Mouse (Mus musculus): ENCODE results near the gene Cdpf1. TPM values are rescaled to one million over a fixed set of nuclear protein-coding genes. Genes with fewer than 3 reads are reported as not detected.

Cdpf1 gene
- polyA plus RNA-seq, 1 experiment from 2014 or later, result 48.6 TPM

DNA sequence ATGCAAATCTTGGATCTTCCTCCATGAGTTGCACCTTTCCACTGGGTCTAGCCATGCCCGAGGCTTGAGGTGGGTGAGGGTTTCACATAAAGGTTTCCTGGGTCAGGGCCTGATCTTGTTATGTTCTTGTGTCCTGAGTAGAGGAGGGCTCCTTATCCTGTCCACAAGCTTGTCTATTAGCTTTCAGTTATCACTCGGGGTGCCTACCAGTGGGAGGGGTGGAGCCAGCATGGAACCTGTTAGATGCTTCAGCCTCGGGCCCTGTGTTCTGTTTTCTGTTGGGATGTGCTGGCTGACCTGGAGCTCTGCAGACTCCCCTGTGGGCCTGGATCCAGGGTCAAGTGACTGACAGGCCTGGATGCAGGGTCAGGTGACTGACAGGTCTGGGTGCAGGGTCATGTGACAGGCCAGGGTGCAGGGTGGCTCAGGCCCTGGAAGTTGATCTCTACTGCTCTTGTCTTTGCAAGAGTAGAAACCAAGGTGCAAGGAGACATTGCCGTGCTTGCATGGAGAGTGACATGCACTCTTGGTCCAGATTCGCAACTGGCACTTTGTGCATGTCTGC is 30.4 kb upstream of the Cdpf1 start:
- TF ChIP-seq CTCF (IDR thresholded peaks at IDR 0.05; ENCODE audit: low read depth), result no peak
- H3K27ac ChIP-seq (ENCODE audit: low read depth, low read length), result no peak overlapping the region
- WGBS, result 74% methylated on average over 5 of the region's 5 CpGs
- H3K36me3 ChIP-seq (ENCODE audit: control insufficient read depth, insufficient read depth), result peaks cover 20% of the 10 kb centered on the region; the same call in 1 of the 2 replicates
- no peak overlapping the region for H3K4me3 ChIP-seq (ENCODE audit: low read depth, low read length)
- ATAC-seq, result peak; percentile 26; the same call in 1 of the 2 replicates
- no peak overlapping the region for H3K4me2 ChIP-seq (replicated peaks; ENCODE audit: low read depth)
- no peaks in the 10 kb centered on the region for H3K4me1 ChIP-seq (replicated peaks; ENCODE audit: control insufficient read depth, insufficient read depth, low read length)
- H3K27me3 ChIP-seq (replicated peaks; ENCODE audit: control insufficient read depth, insufficient read depth, low read length), result no peaks in the 10 kb centered on the region
- no peak overlapping the region for H3K9ac ChIP-seq (ENCODE audit: low read depth, low read length)
- no peaks in the 10 kb centered on the region for H3K9me3 ChIP-seq (ENCODE audit: control insufficient read depth)

DNA sequence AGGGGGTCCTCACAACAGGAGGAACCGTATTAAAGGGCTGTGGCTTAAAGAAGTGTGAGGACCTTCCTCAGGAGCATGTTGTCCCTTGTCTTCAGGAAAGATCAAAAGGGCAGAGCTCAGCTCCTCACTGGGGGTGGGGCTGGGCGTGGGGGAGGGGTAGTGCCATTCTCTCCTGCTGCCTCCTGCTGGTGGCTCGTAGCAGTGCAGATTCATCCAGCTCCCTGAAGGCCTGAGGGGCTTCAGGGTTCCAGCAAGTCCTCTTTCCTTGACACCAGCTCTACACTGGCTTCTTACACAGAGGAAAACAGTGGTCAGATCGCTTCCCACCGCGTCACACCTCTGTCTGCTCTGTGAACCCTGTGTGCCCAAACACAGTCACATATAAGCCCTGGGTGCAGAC is 29.5 kb upstream of the Cdpf1 start:
- H3K4me1 ChIP-seq (replicated peaks; ENCODE audit: control insufficient read depth, insufficient read depth, low read length), result no peaks in the 10 kb centered on the region
- peaks cover 16% of the 10 kb centered on the region; the same call in 1 of the 2 replicates for H3K36me3 ChIP-seq (ENCODE audit: control insufficient read depth, insufficient read depth)
- no peak overlapping the region for H3K4me3 ChIP-seq (ENCODE audit: low read depth, low read length)
- no peak for ATAC-seq
- H3K9ac ChIP-seq (ENCODE audit: low read depth, low read length), result no peak overlapping the region; the same call in 1 of the 2 replicates
- peak; percentile 77 for TF ChIP-seq CTCF (IDR thresholded peaks at IDR 0.05; ENCODE audit: low read depth)
- no peaks in the 10 kb centered on the region for H3K9me3 ChIP-seq (ENCODE audit: control insufficient read depth)
- H3K27ac ChIP-seq (ENCODE audit: low read depth, low read length), result no peak overlapping the region
- 42% methylated on average over 6 of the region's 6 CpGs for WGBS
- no peak overlapping the region for H3K4me2 ChIP-seq (replicated peaks; ENCODE audit: low read depth)
- H3K27me3 ChIP-seq (replicated peaks; ENCODE audit: control insufficient read depth, insufficient read depth, low read length), result no peaks in the 10 kb centered on the region

- no peak overlapping the region for H3K27ac ChIP-seq (ENCODE audit: low read depth, low read length)
- ATAC-seq, result no peak
- no peak overlapping the region for H3K4me3 ChIP-seq (ENCODE audit: low read depth, low read length)
- H3K4me2 ChIP-seq (replicated peaks; ENCODE audit: low read depth), result no peak overlapping the region
- TF ChIP-seq CTCF (IDR thresholded peaks at IDR 0.05; ENCODE audit: low read depth), result no peak
- WGBS, result 85% methylated on average over 5 of the region's 5 CpGs
- H3K4me1 ChIP-seq (replicated peaks; ENCODE audit: control insufficient read depth, insufficient read depth, low read length), result 0 out of 2 replicates have a peak, but pooled peaks cover 4% of the 10 kb centered on the region
- H3K27me3 ChIP-seq (replicated peaks; ENCODE audit: control insufficient read depth, insufficient read depth, low read length), result no peaks in the 10 kb centered on the region
- H3K36me3 ChIP-seq (ENCODE audit: control insufficient read depth, insufficient read depth), result peaks cover 8% of the 10 kb centered on the region; the same call in 1 of the 2 replicates
- H3K9ac ChIP-seq (ENCODE audit: low read depth, low read length), result no peak overlapping the region
- H3K9me3 ChIP-seq (ENCODE audit: control insufficient read depth), result no peaks in the 10 kb centered on the region
These were observed 25.4 kb upstream of the Cdpf1 start for GRCm38 (mm10) chr15:85836887-85837286.

DNA sequence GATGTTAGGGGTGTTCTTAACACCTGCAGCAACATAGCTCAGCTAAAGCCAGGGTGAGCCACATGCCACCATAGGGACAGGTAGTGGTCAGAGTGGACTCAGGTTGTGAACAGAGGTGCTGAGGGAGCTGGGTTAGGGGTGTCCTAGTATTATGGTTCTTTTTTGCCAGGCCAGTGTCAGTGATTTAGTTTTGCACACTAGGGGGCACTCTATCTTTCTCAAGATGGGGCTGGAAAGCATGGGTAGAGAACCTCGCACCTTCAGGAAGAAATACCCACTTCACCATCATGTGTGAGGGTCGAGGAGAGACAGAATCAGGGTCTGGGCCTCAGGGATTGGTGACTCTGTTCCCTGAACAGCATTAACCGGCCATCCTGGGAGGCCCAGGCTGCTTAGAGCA is 23.8 kb upstream of the Cdpf1 start:
- ATAC-seq, result no peak
- H3K36me3 ChIP-seq (ENCODE audit: control insufficient read depth, insufficient read depth), result peaks cover 8% of the 10 kb centered on the region; the same call in 1 of the 2 replicates
- H3K4me1 ChIP-seq (replicated peaks; ENCODE audit: control insufficient read depth, insufficient read depth, low read length), result 0 out of 2 replicates have a peak, but pooled peaks cover 4% of the 10 kb centered on the region
- no peaks in the 10 kb centered on the region for H3K9me3 ChIP-seq (ENCODE audit: control insufficient read depth)
- no peak overlapping the region for H3K4me2 ChIP-seq (replicated peaks; ENCODE audit: low read depth)
- no peaks in the 10 kb centered on the region for H3K27me3 ChIP-seq (replicated peaks; ENCODE audit: control insufficient read depth, insufficient read depth, low read length)
- 72% methylated on average over 3 of the region's 3 CpGs for WGBS
- H3K27ac ChIP-seq (ENCODE audit: low read depth, low read length), result no peak overlapping the region
- no peak overlapping the region for H3K4me3 ChIP-seq (ENCODE audit: low read depth, low read length)
- TF ChIP-seq CTCF (IDR thresholded peaks at IDR 0.05; ENCODE audit: low read depth), result peak; percentile 53
- no peak overlapping the region for H3K9ac ChIP-seq (ENCODE audit: low read depth, low read length)

DNA sequence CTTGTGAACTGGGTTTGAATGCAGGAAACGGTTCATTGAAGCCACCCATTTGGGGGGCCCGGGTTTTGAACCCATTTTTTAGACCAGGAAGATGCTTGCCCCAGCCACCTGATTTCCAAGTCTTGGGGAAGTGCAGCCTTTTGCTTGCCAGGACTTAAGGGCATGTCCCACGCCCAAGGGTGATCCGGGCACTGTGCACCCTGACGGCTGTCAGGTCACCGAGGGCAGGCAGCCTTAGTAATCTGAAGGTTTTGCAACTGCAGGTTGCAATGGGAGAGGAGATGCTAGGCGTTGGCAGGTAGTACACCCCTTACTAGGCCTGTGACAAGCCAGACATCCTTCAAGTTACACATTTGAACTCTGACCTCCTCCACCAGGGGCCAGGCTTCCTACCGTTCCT is 21.1 kb upstream of the Cdpf1 start:
- peak overlapping the region; percentile 85 for H3K4me2 ChIP-seq (replicated peaks; ENCODE audit: low read depth)
- peak overlapping the region; percentile 68 for H3K27ac ChIP-seq (ENCODE audit: low read depth, low read length)
- WGBS, result 24% methylated on average over 8 of the region's 8 CpGs
- H3K9ac ChIP-seq (ENCODE audit: low read depth, low read length), result peak overlapping the region; percentile 62; the same call in 1 of the 2 replicates
- peak; percentile 20; the same call in 1 of the 2 replicates for ATAC-seq
- no peak for TF ChIP-seq CTCF (IDR thresholded peaks at IDR 0.05; ENCODE audit: low read depth)
- peaks cover 4% of the 10 kb centered on the region; the same call in 1 of the 2 replicates for H3K36me3 ChIP-seq (ENCODE audit: control insufficient read depth, insufficient read depth)
- 0 out of 2 replicates have a peak, but pooled peaks cover 4% of the 10 kb centered on the region for H3K4me1 ChIP-seq (replicated peaks; ENCODE audit: control insufficient read depth, insufficient read depth, low read length)
- no peaks in the 10 kb centered on the region for H3K27me3 ChIP-seq (replicated peaks; ENCODE audit: control insufficient read depth, insufficient read depth, low read length)
- H3K9me3 ChIP-seq (ENCODE audit: control insufficient read depth), result no peaks in the 10 kb centered on the region
- H3K4me3 ChIP-seq (ENCODE audit: low read depth, low read length), result peak overlapping the region; percentile 67

- TF ChIP-seq CTCF (IDR thresholded peaks at IDR 0.05; ENCODE audit: low read depth), result no peak
These were observed 20.6 kb upstream of the Cdpf1 start, which contains the start of gene Ttc38 for GRCm38 (mm10) chr15:85831954-85832590. Gene Ttc38, plus strand, starts transcription at chr15:85832306.

More at GRCm38 (mm10) chr15:85831954-85832590, 20.6 kb upstream of the Cdpf1 start, which contains the start of gene Ttc38:
- no peaks in the 10 kb centered on the region for H3K9me3 ChIP-seq (ENCODE audit: control insufficient read depth)
- H3K27me3 ChIP-seq (replicated peaks; ENCODE audit: control insufficient read depth, insufficient read depth, low read length), result no peaks in the 10 kb centered on the region
- ATAC-seq, result peak; percentile 79
- H3K4me3 ChIP-seq (ENCODE audit: low read depth, low read length), result peak within 1 kb of the TSS; percentile 67
- peak within 1 kb of the TSS; percentile 62; the same call in 1 of the 2 replicates for H3K9ac ChIP-seq (ENCODE audit: low read depth, low read length)
- peak within 1 kb of the TSS; percentile 85 for H3K4me2 ChIP-seq (replicated peaks; ENCODE audit: low read depth)
- WGBS, result under 1% methylated on average over 27 of the region's 27 CpGs
- peaks cover 4% of the 10 kb centered on the region; the same call in 1 of the 2 replicates for H3K36me3 ChIP-seq (ENCODE audit: control insufficient read depth, insufficient read depth)
- H3K4me1 ChIP-seq (replicated peaks; ENCODE audit: control insufficient read depth, insufficient read depth, low read length), result 0 out of 2 replicates have a peak, but pooled peaks cover 4% of the 10 kb centered on the region
- H3K27ac ChIP-seq (ENCODE audit: low read depth, low read length), result peak within 1 kb of the TSS; percentile 68

Measured in intestine, postnatal 0 days (tissue).